Comparison of ENCODE assay signal across 17 mouse cellular contexts in the genomic region with DNA sequence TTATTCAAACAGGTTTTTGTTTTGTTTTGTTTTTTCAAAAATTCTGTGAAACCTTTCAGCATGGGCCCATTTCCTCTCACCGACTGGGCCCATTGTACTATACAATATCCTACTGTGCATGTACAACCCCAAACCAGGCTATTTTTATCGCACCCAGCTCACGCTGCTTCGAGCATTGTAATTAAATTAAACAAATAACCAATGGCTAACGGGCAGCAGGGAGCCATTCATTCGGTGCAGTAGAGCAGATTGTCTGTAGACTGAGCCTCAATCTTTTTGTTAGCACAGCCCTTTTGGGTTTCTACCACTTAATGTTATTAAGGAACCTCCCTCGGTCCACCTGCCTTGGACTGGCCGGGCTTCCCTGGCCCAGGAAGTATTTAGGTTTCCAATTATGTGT. TPM values are rescaled to one million over a fixed set of nuclear protein-coding genes. Genes with fewer than 3 reads are reported as not detected.
DNase-seq lines count a peak whose midpoint lies in the region; ATAC-seq and TF ChIP-seq lines count a peak whose summit lies in the region.
"Had no signal": no experiment of that assay in that cellular context is flagged by ENCODE, and none has a peak within 500 bp of the region (broad histone marks: within the 10 kb centered on the region; RNA-seq: fewer than 3 reads in every experiment).

No protein-coding gene starts in this region.

- TF ChIP-seq CTCF in forebrain, postnatal 0 days (IDR thresholded peaks at IDR 0.05; ENCODE audit: low read depth) = no peak

- DNase-seq in forebrain, embryonic 10.5 days (ENCODE audit: extremely low spot score, low spot score) = no peak
- no peak for DNase-seq in forebrain, postnatal 0 days
- DNase-seq in forebrain, embryonic 11.5 days (ENCODE audit: low spot score) = peak; percentile 50
- DNase-seq in retina, embryonic 14.5 days (ENCODE audit: low spot score) = peak; percentile 59
- DNase-seq in adrenal gland, adult 8-10 months = no peak
- no peak for DNase-seq in kidney, postnatal 36 days
- DNase-seq in left cerebral cortex, postnatal 14 days (ENCODE audit: low spot score in 2 of 2) = no peak
- DNase-seq: adrenal gland, adult 2 months; B cell, adult 2 months; kidney, postnatal 14 days had no signal

- no peak overlapping the region for H3K27ac ChIP-seq in forebrain, embryonic 10.5 days
- H3K27ac ChIP-seq in forebrain, postnatal 0 days (ENCODE audit: low read depth, low read length) = no peak overlapping the region
- H3K27ac ChIP-seq in forebrain, embryonic 11.5 days (ENCODE audit: low read depth, low read length) = no peak overlapping the region
- H3K27ac ChIP-seq in hindbrain, embryonic 16.5 days (ENCODE audit: low read depth, low read length) = no peak overlapping the region
- H3K27ac ChIP-seq: embryonic facial prominence, embryonic 13.5 days; left cerebral cortex, adult 2 months; limb, embryonic 15.5 days; lung, embryonic 15.5 days had no signal

- peaks cover 72% of the 10 kb centered on the region for H3K27me3 ChIP-seq in forebrain, embryonic 10.5 days (ENCODE audit: poor library complexity, severe bottlenecking)
- H3K27me3 ChIP-seq in forebrain, postnatal 0 days (ENCODE audit: insufficient read depth, low read length) = no peaks in the 10 kb centered on the region
- peaks cover 5% of the 10 kb centered on the region for H3K27me3 ChIP-seq in forebrain, embryonic 11.5 days (ENCODE audit: control insufficient read depth, insufficient read depth, low read length)
- H3K27me3 ChIP-seq in hindbrain, embryonic 16.5 days (replicated peaks; ENCODE audit: control insufficient read depth, insufficient read depth, low read length) = no peaks in the 10 kb centered on the region; the same call in 1 of the 2 replicates
- H3K27me3 ChIP-seq: limb, embryonic 15.5 days; lung, embryonic 15.5 days had no signal

- H3K4me2 ChIP-seq in forebrain, postnatal 0 days (ENCODE audit: low read depth) = no peak overlapping the region
- H3K4me2 ChIP-seq in forebrain, embryonic 11.5 days (ENCODE audit: low read depth, low read length, severe bottlenecking) = peak overlapping the region; percentile 15; the same call in 1 of the 2 replicates
- peak overlapping the region; percentile 15; the same call in 1 of the 2 replicates for H3K4me2 ChIP-seq in hindbrain, embryonic 16.5 days (ENCODE audit: low read length)
- H3K4me2 ChIP-seq: embryonic facial prominence, embryonic 13.5 days; limb, embryonic 15.5 days; lung, embryonic 15.5 days had no signal

- WGBS in forebrain, embryonic 10.5 days = 8% methylated on average over 8 of the region's 8 CpGs
- 2% methylated on average over 8 of the region's 8 CpGs for WGBS in forebrain, postnatal 0 days
- 4% methylated on average over 8 of the region's 8 CpGs for WGBS in forebrain, embryonic 11.5 days
- WGBS in hindbrain, embryonic 16.5 days = 9% methylated on average over 8 of the region's 8 CpGs

- intact Hi-C loops in left cerebral cortex, postnatal 14 days (cut with DNase I) = no loop called here

- H3K36me3 ChIP-seq in forebrain, embryonic 10.5 days (replicated peaks) = no peaks in the 10 kb centered on the region
- no peaks in the 10 kb centered on the region for H3K36me3 ChIP-seq in forebrain, postnatal 0 days (ENCODE audit: insufficient read depth)
- H3K36me3 ChIP-seq in forebrain, embryonic 11.5 days (ENCODE audit: control insufficient read depth, insufficient read depth, low read length) = no peaks in the 10 kb centered on the region
- no peaks in the 10 kb centered on the region for H3K36me3 ChIP-seq in hindbrain, embryonic 16.5 days (ENCODE audit: control insufficient read depth, insufficient read depth, low read length)
- H3K36me3 ChIP-seq: embryonic facial prominence, embryonic 13.5 days; limb, embryonic 15.5 days; lung, embryonic 15.5 days had no signal

- H3K9ac ChIP-seq in forebrain, postnatal 0 days = no peak overlapping the region
- no peak overlapping the region for H3K9ac ChIP-seq in forebrain, embryonic 11.5 days (ENCODE audit: low read length)
- H3K9ac ChIP-seq in hindbrain, embryonic 16.5 days (ENCODE audit: low read depth, low read length) = no peak overlapping the region
- H3K9ac ChIP-seq: embryonic facial prominence, embryonic 13.5 days; limb, embryonic 15.5 days; lung, embryonic 15.5 days had no signal

- H3K4me1 ChIP-seq in forebrain, embryonic 10.5 days = peaks cover 32% of the 10 kb centered on the region
- no peaks in the 10 kb centered on the region for H3K4me1 ChIP-seq in forebrain, postnatal 0 days (ENCODE audit: insufficient read depth)
- H3K4me1 ChIP-seq in forebrain, embryonic 11.5 days (replicated peaks; ENCODE audit: control insufficient read depth, insufficient read depth, low read length) = peaks cover 6% of the 10 kb centered on the region; the same call in 1 of the 2 replicates
- peaks cover 12% of the 10 kb centered on the region for H3K4me1 ChIP-seq in hindbrain, embryonic 16.5 days (ENCODE audit: control insufficient read depth, insufficient read depth, low read depth, low read length)
- H3K4me1 ChIP-seq: limb, embryonic 15.5 days had no signal

- no peaks in the 10 kb centered on the region for H3K9me3 ChIP-seq in forebrain, embryonic 10.5 days
- H3K9me3 ChIP-seq in forebrain, postnatal 0 days (ENCODE audit: low read length) = no peaks in the 10 kb centered on the region
- no peaks in the 10 kb centered on the region for H3K9me3 ChIP-seq in forebrain, embryonic 11.5 days (ENCODE audit: control insufficient read depth, low read length)
- no peaks in the 10 kb centered on the region for H3K9me3 ChIP-seq in hindbrain, embryonic 16.5 days (ENCODE audit: control insufficient read depth, low read length)
- H3K9me3 ChIP-seq: embryonic facial prominence, embryonic 13.5 days; limb, embryonic 15.5 days; lung, embryonic 15.5 days had no signal

- peak overlapping the region; percentile 11; the same call in 1 of the 2 replicates for H3K4me3 ChIP-seq in forebrain, embryonic 10.5 days
- no peak overlapping the region for H3K4me3 ChIP-seq in forebrain, postnatal 0 days (ENCODE audit: low read depth, low read length)
- no peak overlapping the region for H3K4me3 ChIP-seq in forebrain, embryonic 11.5 days (ENCODE audit: low read depth, low read length)
- H3K4me3 ChIP-seq in hindbrain, embryonic 16.5 days (ENCODE audit: low read length) = no peak overlapping the region
- H3K4me3 ChIP-seq: embryonic facial prominence, embryonic 13.5 days; left cerebral cortex, adult 2 months; limb, embryonic 15.5 days; lung, embryonic 15.5 days had no signal

- ATAC-seq in forebrain, postnatal 0 days = no peak
- peak; percentile 78 for ATAC-seq in forebrain, embryonic 11.5 days (replicated peaks; ENCODE audit: low FRiP score)
- ATAC-seq in hindbrain, embryonic 16.5 days = peak; percentile 54; the same call in 1 of the 2 replicates

RNA-seq across cellular contexts. Expression of gene Phox2b, which starts 39.5 kb away (rescaled TPM):
- 0.05 TPM in 1 of 2 replicates, not detected in the other for polyA plus RNA-seq in forebrain, embryonic 10.5 days (2016; fragmentation: Nextera tagmentation; extraction: Ambion mirVana)
- not detected in 2 replicates for total RNA-seq in forebrain, postnatal 0 days (2014; rRNA removed)
- not detected in 2 replicates for polyA plus RNA-seq in forebrain, postnatal 0 days (2015; fragmentation: Nextera tagmentation; extraction: Ambion mirVana)
- polyA plus RNA-seq in forebrain, embryonic 11.5 days (2014; fragmentation: Nextera tagmentation; extraction: Ambion mirVana) = 0.08 TPM in 1 of 2 replicates, not detected in the other
- polyA plus RNA-seq in hindbrain, embryonic 16.5 days (2015; fragmentation: Nextera tagmentation; extraction: Ambion mirVana) = 12.3 and 19.5 TPM in 2 replicates
- total RNA-seq in adrenal gland, adult 8-10 months (2022) = 10 to 100 TPM; 20.9 to 36.9 (median 25.9) TPM
- total RNA-seq in left cerebral cortex, postnatal 14 days (2021) = not detected
- total RNA-seq: hematopoietic stem cell, adult 5-6 weeks; left cerebral cortex, adult 2 months had no signal
- polyA plus RNA-seq: testis, adult 2 months had no signal

Comparison
In these comparisons a context has a peak if more than half of its experiments do, and no peak if none do; other contexts are left out.
1. DNase-seq: peak in forebrain, embryonic 11.5 days (single experiment) and retina, embryonic 14.5 days (single experiment); none in forebrain, embryonic 10.5 days (single experiment), forebrain, postnatal 0 days (single experiment), adrenal gland, adult 8-10 months (single experiment), kidney, postnatal 36 days (0 of 2) and left cerebral cortex, postnatal 14 days (0 of 2).
2. RNA of gene Phox2b, which starts 39.5 kb away (polyA plus RNA-seq): 12.3 to 19.5 TPM in hindbrain, embryonic 16.5 days; 0.05 TPM in forebrain, embryonic 10.5 days, not detected in forebrain, postnatal 0 days and 0.08 TPM in forebrain, embryonic 11.5 days; every median in the first group is over 10 times any median in the second.